In genomic region chr5:124338791-124339190, GRCm38 (mm10) we compare ENCODE assay signal across 11 mouse cellular contexts. TPM values are rescaled to one million over a fixed set of nuclear protein-coding genes. Genes with fewer than 3 reads are reported as not detected.
DNase-seq lines count a peak whose midpoint lies in the region; ATAC-seq lines count a peak whose summit lies in the region.
"Had no signal": no experiment of that assay in that cellular context is flagged by ENCODE, and none has a peak within 500 bp of the region (broad histone marks: within the 10 kb centered on the region; RNA-seq: fewer than 3 reads in every experiment).

No protein-coding gene starts in this region.

- ATAC-seq in heart, embryonic 12.5 days (ENCODE audit: insufficient number of reproducible peaks, low FRiP score), result no peak
- no peak for ATAC-seq in embryonic facial prominence, embryonic 15.5 days (ENCODE audit: insufficient number of reproducible peaks, low FRiP score, low TSS enrichment, low read depth)
- ATAC-seq in limb, embryonic 12.5 days (ENCODE audit: insufficient number of reproducible peaks, insufficient read depth, low FRiP score, low TSS enrichment, low read depth), result no peak
- no peak for ATAC-seq in kidney, embryonic 15.5 days (replicated peaks; ENCODE audit: low FRiP score)
- ATAC-seq: Patski had no signal

- no peak overlapping the region for H3K4me3 ChIP-seq in heart, embryonic 12.5 days
- H3K4me3 ChIP-seq in embryonic facial prominence, embryonic 15.5 days (replicated peaks), result no peak overlapping the region
- H3K4me3 ChIP-seq in limb, embryonic 12.5 days (replicated peaks), result no peak overlapping the region
- H3K4me3 ChIP-seq in kidney, embryonic 15.5 days (replicated peaks), result no peak overlapping the region
- H3K4me3 ChIP-seq: megakaryocyte, embryonic 14.5 days had no signal

- H3K27me3 ChIP-seq in heart, embryonic 12.5 days (replicated peaks), result no peaks in the 10 kb centered on the region
- H3K27me3 ChIP-seq in embryonic facial prominence, embryonic 15.5 days, result no peaks in the 10 kb centered on the region
- H3K27me3 ChIP-seq in limb, embryonic 12.5 days, result no peaks in the 10 kb centered on the region
- no peaks in the 10 kb centered on the region for H3K27me3 ChIP-seq in kidney, embryonic 15.5 days
- H3K27me3 ChIP-seq: megakaryocyte, embryonic 14.5 days; Patski had no signal

- H3K9me3 ChIP-seq in heart, embryonic 12.5 days (replicated peaks), result no peaks in the 10 kb centered on the region
- no peaks in the 10 kb centered on the region for H3K9me3 ChIP-seq in embryonic facial prominence, embryonic 15.5 days (replicated peaks)
- H3K9me3 ChIP-seq in limb, embryonic 12.5 days, result no peaks in the 10 kb centered on the region
- no peaks in the 10 kb centered on the region for H3K9me3 ChIP-seq in kidney, embryonic 15.5 days (replicated peaks)
- H3K9me3 ChIP-seq: megakaryocyte, embryonic 14.5 days had no signal

- H3K27ac ChIP-seq in heart, embryonic 12.5 days (ENCODE audit: poor library complexity, severe bottlenecking), result 0 out of 2 replicates have a peak overlapping the region, but pooled peaks have one; percentile 57
- peak overlapping the region; percentile 61 for H3K27ac ChIP-seq in embryonic facial prominence, embryonic 15.5 days (replicated peaks)
- peak overlapping the region; percentile 62; the same call in 1 of the 2 replicates for H3K27ac ChIP-seq in limb, embryonic 12.5 days
- H3K27ac ChIP-seq in kidney, embryonic 15.5 days, result no peak overlapping the region

- WGBS in heart, embryonic 12.5 days, result 84% methylated on average over 8 of the region's 8 CpGs
- 80% methylated on average over 8 of the region's 8 CpGs for WGBS in embryonic facial prominence, embryonic 15.5 days
- WGBS in limb, embryonic 12.5 days, result 89% methylated on average over 8 of the region's 8 CpGs
- WGBS in kidney, embryonic 15.5 days, result 90% methylated on average over 8 of the region's 8 CpGs

- H3K36me3 ChIP-seq in heart, embryonic 12.5 days, result peaks cover 16% of the 10 kb centered on the region
- H3K36me3 ChIP-seq in embryonic facial prominence, embryonic 15.5 days, result no peaks in the 10 kb centered on the region
- no peaks in the 10 kb centered on the region for H3K36me3 ChIP-seq in limb, embryonic 12.5 days
- peaks cover 18% of the 10 kb centered on the region for H3K36me3 ChIP-seq in kidney, embryonic 15.5 days

- H3K4me2 ChIP-seq in heart, embryonic 12.5 days, result no peak overlapping the region
- no peak overlapping the region for H3K4me2 ChIP-seq in embryonic facial prominence, embryonic 15.5 days (replicated peaks)
- no peak overlapping the region for H3K4me2 ChIP-seq in limb, embryonic 12.5 days
- H3K4me2 ChIP-seq in kidney, embryonic 15.5 days, result no peak overlapping the region

- DNase-seq in heart, adult 8-10 months (ENCODE audit: low spot score), result no peak
- DNase-seq in cerebellum, adult 11-12 months, result peak; percentile 86
- DNase-seq in urinary bladder, postnatal 36 days (ENCODE audit: low spot score in 2 of 2), result no peak
- DNase-seq in spleen, adult 18-20 months, result no peak
- DNase-seq: adrenal gland, adult 8-10 months had no signal

- peaks cover 62% of the 10 kb centered on the region for H3K4me1 ChIP-seq in heart, embryonic 12.5 days (replicated peaks)
- H3K4me1 ChIP-seq in embryonic facial prominence, embryonic 15.5 days, result peaks cover 25% of the 10 kb centered on the region
- peaks cover 11% of the 10 kb centered on the region for H3K4me1 ChIP-seq in limb, embryonic 12.5 days (replicated peaks)
- H3K4me1 ChIP-seq in kidney, embryonic 15.5 days, result peaks cover 40% of the 10 kb centered on the region

- peak overlapping the region; percentile 58; the same call in 1 of the 2 replicates for H3K9ac ChIP-seq in heart, embryonic 12.5 days
- no peak overlapping the region for H3K9ac ChIP-seq in embryonic facial prominence, embryonic 15.5 days
- H3K9ac ChIP-seq in limb, embryonic 12.5 days (replicated peaks), result no peak overlapping the region
- H3K9ac ChIP-seq in kidney, embryonic 15.5 days, result no peak overlapping the region

RNA-seq across cellular contexts. Expression of gene 2810006K23Rik, which starts 10.9 kb away (rescaled TPM):
- polyA plus RNA-seq in heart, embryonic 12.5 days (2016; fragmentation: Nextera tagmentation; extraction: Ambion mirVana), result 18.2 and 19.4 TPM in 2 replicates
- total RNA-seq in heart, adult 8-10 months (2022), result 10 to 100 TPM; 13.8 to 15.3 (median 14.5) TPM
- 16.9 and 17.8 TPM in 2 replicates for polyA plus RNA-seq in embryonic facial prominence, embryonic 15.5 days (2015; fragmentation: Nextera tagmentation; extraction: Ambion mirVana)
- polyA plus RNA-seq in limb, embryonic 12.5 days (2016; fragmentation: Nextera tagmentation; extraction: Ambion mirVana), result 15.8 and 17.2 TPM in 2 replicates
- 20.0 and 21.7 TPM in 2 replicates for polyA plus RNA-seq in kidney, embryonic 15.5 days (2015; fragmentation: Nextera tagmentation; extraction: Ambion mirVana)

RNA-seq across cellular contexts. Expression of gene Mphosph9, which starts 11.0 kb away (rescaled TPM):
- polyA plus RNA-seq in heart, embryonic 12.5 days (2016; fragmentation: Nextera tagmentation; extraction: Ambion mirVana), result 13.4 and 14.8 TPM in 2 replicates
- total RNA-seq in heart, adult 8-10 months (2022), result 1 to 10 TPM; 3.6 to 5.7 (median 5.0) TPM
- polyA plus RNA-seq in embryonic facial prominence, embryonic 15.5 days (2015; fragmentation: Nextera tagmentation; extraction: Ambion mirVana), result 6.8 and 9.6 TPM in 2 replicates
- polyA plus RNA-seq in limb, embryonic 12.5 days (2016; fragmentation: Nextera tagmentation; extraction: Ambion mirVana), result 18.8 and 19.7 TPM in 2 replicates
- polyA plus RNA-seq in kidney, embryonic 15.5 days (2015; fragmentation: Nextera tagmentation; extraction: Ambion mirVana), result 13.4 TPM in 2 replicates

RNA-seq across cellular contexts. Expression of gene Cdk2ap1, which starts 24.1 kb away (rescaled TPM):
- 61.2 and 69.9 TPM in 2 replicates for polyA plus RNA-seq in heart, embryonic 12.5 days (2016; fragmentation: Nextera tagmentation; extraction: Ambion mirVana)
- total RNA-seq in heart, adult 8-10 months (2022), result 100 to 1,000 TPM; 138 to 152 (median 145) TPM
- polyA plus RNA-seq in embryonic facial prominence, embryonic 15.5 days (2015; fragmentation: Nextera tagmentation; extraction: Ambion mirVana), result 48.7 and 66.6 TPM in 2 replicates
- polyA plus RNA-seq in limb, embryonic 12.5 days (2016; fragmentation: Nextera tagmentation; extraction: Ambion mirVana), result 68.4 and 218 TPM in 2 replicates
- polyA plus RNA-seq in kidney, embryonic 15.5 days (2015; fragmentation: Nextera tagmentation; extraction: Ambion mirVana), result 39.0 and 44.9 TPM in 2 replicates
